Mouse (Mus musculus) Muller cell, postnatal 12 days (primary cell): ENCODE measurements around the gene Dtd1.
A peak's percentile ranks its signal among the peaks of the same experiment; 100 is the strongest.
"Not testable (repeated sequence)": the region's sequence is repeated elsewhere in the genome, so short reads cannot be mapped to it uniquely, and the experiment has no call there.

Experiments
- DNase-seq: peaks from one replicate; pipeline ENCODE4 v3.0.0-alpha.2; 2015; ENCODE audit errors: inconsistent ontology term

Gene Dtd1

GRCm38 (mm10) chr2:144599831-144600687, at the start of gene Dtd1:
Gene Dtd1 (plus strand): TSS chr2:144599897.
- DNase-seq = peak; percentile 85

GRCm38 (mm10) chr2:144550529-144550928, 49.2 kb upstream of the Dtd1 start, which contains the start of gene Rbbp9:
Gene Rbbp9 (minus strand): TSS chr2:144550869.
- DNase-seq = peak; percentile 69

GRCm38 (mm10) chr2:144553905-144554304, 45.8 kb upstream of the Dtd1 start:
- DNase-seq = no peak

GRCm38 (mm10) chr2:144555286-144555819, 44.3 kb upstream of the Dtd1 start:
- no peak for DNase-seq

- DNase-seq = peak; percentile 94
Observed at GRCm38 (mm10) chr2:144555820-144556552, 43.7 kb upstream of the Dtd1 start, which contains the start of gene Sec23b. Gene Sec23b (plus strand): TSS chr2:144556229.

- no peak for DNase-seq
Observed at GRCm38 (mm10) chr2:144588723-144589122, 11.0 kb upstream of the Dtd1 start.

GRCm38 (mm10) chr2:144593036-144593435, 6.7 kb upstream of the Dtd1 start:
- not testable (repeated sequence) for DNase-seq

GRCm38 (mm10) chr2:144593951-144594651, 5.6 kb upstream of the Dtd1 start, which contains the start of gene Smim26:
Gene Smim26 (plus strand): TSS chr2:144594054.
- DNase-seq = peak; percentile 72

GRCm38 (mm10) chr2:144598006-144598405, 1.7 kb upstream of the Dtd1 start:
- no peak for DNase-seq

- DNase-seq = no peak
Observed at GRCm38 (mm10) chr2:144601576-144601975, 1.9 kb downstream of the Dtd1 start.

- DNase-seq = no peak
Observed at GRCm38 (mm10) chr2:144613956-144614355, 14.3 kb downstream of the Dtd1 start.

GRCm38 (mm10) chr2:144617074-144617874, 17.6 kb downstream of the Dtd1 start:
- DNase-seq = no peak

- DNase-seq = no peak
Observed at GRCm38 (mm10) chr2:144621491-144621890, 21.8 kb downstream of the Dtd1 start.

- DNase-seq = no peak
Observed at GRCm38 (mm10) chr2:144633551-144633950, 33.9 kb downstream of the Dtd1 start.

GRCm38 (mm10) chr2:144634231-144634630, 34.5 kb downstream of the Dtd1 start:
- DNase-seq = no peak

GRCm38 (mm10) chr2:144634729-144635128, 35.0 kb downstream of the Dtd1 start:
- DNase-seq = no peak

- DNase-seq = no peak
Observed at GRCm38 (mm10) chr2:144635644-144636320, 36.1 kb downstream of the Dtd1 start.

- DNase-seq = no peak
Observed at GRCm38 (mm10) chr2:144637204-144637603, 37.5 kb downstream of the Dtd1 start.

- DNase-seq = no peak
Observed at GRCm38 (mm10) chr2:144637671-144638395, 38.1 kb downstream of the Dtd1 start.

GRCm38 (mm10) chr2:144638719-144639118, 39.0 kb downstream of the Dtd1 start:
- DNase-seq = no peak
